Mouse (Mus musculus) embryonic fibroblast, embryonic 13.5 days (primary cell): ENCODE data around the gene Pou5f1. TPM values are rescaled to one million over a fixed set of nuclear protein-coding genes. Genes with fewer than 3 reads are reported as not detected.

Experiments used
- H3K27ac ChIP-seq: 2 replicates; pipeline ENCODE4 v1.5.1; 2012; ENCODE audit warnings: low read length, control low read depth, inconsistent platforms; ENCODE audit not compliant: insufficient read depth
- H3K4me1 ChIP-seq: 2 replicates; pipeline ENCODE4 v1.6.1; 2011; ENCODE audit warnings: low read length; ENCODE audit not compliant: control insufficient read depth, insufficient read depth
- H3K4me3 ChIP-seq: 2 replicates; pipeline ENCODE4 v1.5.1; 2011; ENCODE audit warnings: mild to moderate bottlenecking, control low read depth, low read length; ENCODE audit not compliant: insufficient read depth
- CTCF ChIP-seq: IDR thresholded peaks from 2 replicates; pipeline ENCODE4 v1.5.1; 2011; ENCODE audit warnings: mild to moderate bottlenecking, control low read depth, low read length, moderate library complexity, borderline replicate concordance; ENCODE audit not compliant: insufficient read depth
- POLR2A ChIP-seq: IDR thresholded peaks from 2 replicates; pipeline ENCODE4 v1.6.1; 2011; ENCODE audit warnings: low read depth, mild to moderate bottlenecking, control low read depth, low read length, moderate library complexity
- polyA plus RNA-seq: library from polyadenylated mRNA; stranded (reverse); fragments of >200 nt; gene quantifications from 2 replicates; pipeline ENCODE4 v1.2.4, GENCODE M21; 2011; ENCODE audit warnings: low read depth; ENCODE audit not compliant: missing spikeins, insufficient read length

Gene Pou5f1
- polyA plus RNA-seq, 1 experiment = 0.39 TPM

DNA sequence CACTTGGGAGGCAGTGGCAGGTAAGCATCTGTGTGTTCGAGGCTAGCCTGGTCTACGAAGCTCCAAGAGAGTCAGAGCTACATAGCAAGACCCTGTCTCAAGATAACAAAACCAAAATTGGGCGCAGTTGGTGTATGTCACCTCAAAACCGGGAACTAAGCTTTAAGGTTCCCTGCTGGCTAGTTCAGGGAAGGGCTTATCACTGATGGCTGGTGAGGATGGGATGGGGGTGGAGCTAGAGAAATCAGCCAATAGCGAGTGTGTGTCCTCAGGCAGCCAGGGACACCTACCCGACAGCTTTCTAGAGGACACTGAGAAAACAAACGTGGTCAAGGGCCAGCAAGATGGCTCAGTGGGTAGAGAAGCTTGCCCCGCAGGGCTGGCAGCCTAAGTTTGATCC lies 52.4 kb downstream of the Pou5f1 start:
- no peak for TF ChIP-seq POLR2A
- no peak for TF ChIP-seq CTCF

More for the DNA sequence above, 52.4 kb downstream of the Pou5f1 start:
- no peak overlapping the region for H3K4me3 ChIP-seq
- H3K27ac ChIP-seq = no peak overlapping the region
- H3K4me1 ChIP-seq = peaks cover 3% of the 10 kb centered on the region; the same call in 1 of the 2 replicates

Other genes with a start within 250 kb of the Pou5f1 start
- 98.1 and 108 TPM in 2 replicates for gene H2-D1, start 243.3 kb upstream of the Pou5f1 start, polyA plus RNA-seq
- not detected in 2 replicates for gene H2-Q1, start 185.6 kb upstream of the Pou5f1 start, polyA plus RNA-seq
- gene H2-Q2, start 163.8 kb upstream of the Pou5f1 start, polyA plus RNA-seq = not detected in 2 replicates
- gene H2-Q4, start 126.4 kb upstream of the Pou5f1 start, polyA plus RNA-seq = 6.7 and 13.7 TPM in 2 replicates
- 0.28 and 0.32 TPM in 2 replicates for gene H2-Q6, start 81.2 kb upstream of the Pou5f1 start, polyA plus RNA-seq
- 0.57 and 1.8 TPM in 2 replicates for gene H2-Q7, start 66.9 kb upstream of the Pou5f1 start, polyA plus RNA-seq
- not detected in 2 replicates for gene H2-Q10, start 35.9 kb upstream of the Pou5f1 start, polyA plus RNA-seq
- 25.5 and 30.6 TPM in 2 replicates for gene Tcf19, start 10.8 kb downstream of the Pou5f1 start, polyA plus RNA-seq
- gene Cchcr1, start 11.1 kb downstream of the Pou5f1 start, polyA plus RNA-seq = 18.6 and 22.8 TPM in 2 replicates
- gene Psors1c2, start 27.2 kb downstream of the Pou5f1 start, polyA plus RNA-seq = 0.63 TPM in 1 of 2 replicates, not detected in the other
- gene Cdsn, start 46.1 kb downstream of the Pou5f1 start, polyA plus RNA-seq = 19.8 and 28.6 TPM in 2 replicates
- not detected in 2 replicates for gene 2300002M23Rik, start 61.4 kb downstream of the Pou5f1 start, polyA plus RNA-seq
- not detected in 2 replicates for gene Sfta2, start 95.5 kb downstream of the Pou5f1 start, polyA plus RNA-seq
- not detected in 2 replicates for gene Gm9573, start 120.6 kb downstream of the Pou5f1 start, polyA plus RNA-seq
- 0.18 and 0.19 TPM in 2 replicates for gene Mucl3, start 137.7 kb downstream of the Pou5f1 start, polyA plus RNA-seq
- 12.3 and 14.3 TPM in 2 replicates for gene Vars2, start 161.6 kb downstream of the Pou5f1 start, polyA plus RNA-seq
- gene Gtf2h4, start 167.7 kb downstream of the Pou5f1 start, polyA plus RNA-seq = 28.7 and 40.5 TPM in 2 replicates
- 42.9 and 46.3 TPM in 2 replicates for gene Ddr1, start 198.6 kb downstream of the Pou5f1 start, polyA plus RNA-seq